Mouse (Mus musculus): ENCODE results near the gene Acaa1a.

GRCm38 (mm10) chr9:119335571-119335970, 3.9 kb upstream of the Acaa1a start:
- no peak for TF ChIP-seq CTCF (IDR thresholded peaks at IDR 0.05; ENCODE audit: control insufficient read depth, insufficient read depth, insufficient read length)
- no peak for TF ChIP-seq USF1 (IDR thresholded peaks at IDR 0.05; ENCODE audit: low read depth)
- no peak for TF ChIP-seq MAX (IDR thresholded peaks at IDR 0.05)
- TF ChIP-seq MYOD1 (IDR thresholded peaks at IDR 0.05; ENCODE audit: control insufficient read depth, insufficient read length, low read depth): no peak
